Mouse (Mus musculus): ENCODE data around the gene Ildr2.

- TF ChIP-seq E2F4 (IDR thresholded peaks at IDR 0.05; ENCODE audit: insufficient read depth) (no peak), MYOD1 (IDR thresholded peaks at IDR 0.05; ENCODE audit: control insufficient read depth in 1 of 3, insufficient read length in 2 of 3, low read depth in 2 of 3) (no peak), POLR2A (IDR thresholded peaks at IDR 0.05; ENCODE audit: insufficient read length, low read depth) (no peak), USF1 (IDR thresholded peaks at IDR 0.05; ENCODE audit: low read depth) (no peak), SRF (IDR thresholded peaks at IDR 0.05; ENCODE audit: control insufficient read depth, insufficient read length, low read depth) (no peak)
Observed at GRCm38 (mm10) chr1:166256302-166256701, 2.4 kb downstream of the Ildr2 start.

Measured in myocyte (in vitro differentiated cells).